Mouse (Mus musculus) Patski (cell line): ENCODE measurements around the gene Hfe2. TPM values are rescaled to one million over a fixed set of nuclear protein-coding genes. Genes with fewer than 3 reads are reported as not detected.

Source experiments
- ATAC-seq: fragments of 100-300 bp; one replicate; pipeline ENCODE4 v1.8.0; 2021
- CTCF ChIA-PET: fragments of 350-600 bp; sonication (Branson Sonifier 250); formaldehyde crosslinking; loops from one replicate; lab custom pipeline; 2022; ENCODE audit warnings: inconsistent platforms; lab: Charles Lee
- POLR2A ChIA-PET: fragments of 350-600 bp; sonication (Branson Sonifier 250); formaldehyde crosslinking; loops from one replicate; lab custom pipeline; 2022; ENCODE audit warnings: antibody characterized with exemption, inconsistent platforms; lab: Charles Lee
- DNase-seq: peaks from one replicate; pipeline ENCODE4 v3.0.0-alpha.2; 2011; ENCODE audit warnings: low read depth, low spot score
- H3K27me3 ChIP-seq: fragments of 371-371 bp; one replicate; pipeline ENCODE4 v1.5.1; 2021
- CTCF ChIP-seq: fragments of 100-300 bp; IDR thresholded peaks from one replicate; pipeline ENCODE4 v1.5.1; 2021
- in situ Hi-C: fragments of 300-500 bp; cut with MboI; formaldehyde crosslinking; loops from 3 replicates; pipeline ENCODE4 v1.11.1; 2018; ENCODE audit warnings: low pct_unique_long_range_greater_than_20kb, mixed read lengths
- polyA plus RNA-seq: library from polyadenylated mRNA; unstranded; gene quantifications from one replicate; pipeline ENCODE4 v1.2.3, GENCODE M21; 2021

The Hfe2 gene
- polyA plus RNA-seq, 1 experiment from 2014 or later = not detected

- peak; percentile 87 for TF ChIP-seq CTCF
- ATAC-seq = no peak
- DNase-seq = no peak
- no peaks in the 10 kb centered on the region for H3K27me3 ChIP-seq
- ChIA-PET CTCF (no interaction called here), POLR2A (no interaction called here)
- in situ Hi-C loops = no loop called here
Observed at GRCm38 (mm10) chr3:96497451-96498028, 27.4 kb upstream of the Hfe2 start.

- no peak for TF ChIP-seq CTCF
- H3K27me3 ChIP-seq = no peaks in the 10 kb centered on the region
- no peak for DNase-seq
- ChIA-PET POLR2A (no interaction called here), CTCF (no interaction called here)
- in situ Hi-C loops = no loop called here
- ATAC-seq = no peak
Observed at GRCm38 (mm10) chr3:96498476-96499245, 26.3 kb upstream of the Hfe2 start.

- POLR2A ChIA-PET = interaction anchor here (0.6 to 2.0 kb wide), 2 partner anchors 58 to 1342 kb away, joined by 3 to 5 read pairs; partner anchors contain the start of gene Txnip
- ATAC-seq = peak; percentile 55
- DNase-seq = peak; percentile 65
- CTCF ChIA-PET = interaction anchor here (1.2 to 3.5 kb wide), 3 partner anchors 81 to 212 kb away, joined by 3 to 10 read pairs (median 4); no protein-coding TSS in a partner anchor
- in situ Hi-C loops = loop anchor here (10.0 kb wide), 2 partner anchors 175 to 215 kb away; no protein-coding TSS in a partner anchor
- no peak for TF ChIP-seq CTCF
- H3K27me3 ChIP-seq = no peaks in the 10 kb centered on the region
Observed at GRCm38 (mm10) chr3:96499481-96500288, 25.3 kb upstream of the Hfe2 start.

- ChIA-PET CTCF (interaction anchor here (0.7 to 3.5 kb wide), 5 partner anchors 42 to 212 kb away, joined by 3 to 10 read pairs (median 4); no protein-coding TSS in a partner anchor), POLR2A (interaction anchor here (2.0 kb wide), 1 partner anchor 57 kb away, joined by 5 read pairs; the partner anchor contains the start of gene Txnip)
- no peak for TF ChIP-seq CTCF
- DNase-seq = peak; percentile 93
- in situ Hi-C loops = loop anchor here (10.0 kb wide), 2 partner anchors 175 to 215 kb away; no protein-coding TSS in a partner anchor
- H3K27me3 ChIP-seq = no peaks in the 10 kb centered on the region
- ATAC-seq = peak; percentile 55
Observed at GRCm38 (mm10) chr3:96500289-96500621, 24.7 kb upstream of the Hfe2 start.

GRCm38 (mm10) chr3:96500691-96501265, 24.2 kb upstream of the Hfe2 start:
- in situ Hi-C loops = loop anchor here (10.0 kb wide), 2 partner anchors 176 to 216 kb away; no protein-coding TSS in a partner anchor
- H3K27me3 ChIP-seq = no peaks in the 10 kb centered on the region
- CTCF ChIA-PET = interaction anchor here (0.7 to 3.5 kb wide), 8 partner anchors 15 to 213 kb away, joined by 3 to 14 read pairs (median 4); no protein-coding TSS in a partner anchor
- POLR2A ChIA-PET = interaction anchor here (0.9 to 2.0 kb wide), 3 partner anchors 14 to 222 kb away, joined by 3 to 5 read pairs (median 4); partner anchors contain the start of gene Txnip
- ATAC-seq = peak; percentile 48
- peak; percentile 79 for DNase-seq
- no peak for TF ChIP-seq CTCF

GRCm38 (mm10) chr3:96501391-96502115, 23.4 kb upstream of the Hfe2 start:
- no peak for TF ChIP-seq CTCF
- in situ Hi-C loops = loop anchor here (10.0 kb wide), 2 partner anchors 177 to 217 kb away; no protein-coding TSS in a partner anchor
- CTCF ChIA-PET = interaction anchor here (1.1 to 3.5 kb wide), 9 partner anchors 15 to 218 kb away, joined by 3 to 14 read pairs (median 7); partner anchors contain the start of gene Gm16253
- ATAC-seq = peak; percentile 8
- POLR2A ChIA-PET = interaction anchor here (0.9 to 2.0 kb wide), 4 partner anchors 14 to 222 kb away, joined by 3 to 5 read pairs (median 4); partner anchors contain the start of genes Hfe2 and Txnip
- H3K27me3 ChIP-seq = no peaks in the 10 kb centered on the region
- DNase-seq = peak; percentile 63

- DNase-seq = no peak
- CTCF ChIA-PET = interaction anchor here (0.8 to 3.5 kb wide), 17 partner anchors 14 to 233 kb away, joined by 3 to 14 read pairs (median 4); partner anchors contain the start of gene Gm16253
- no peak for TF ChIP-seq CTCF
Observed at GRCm38 (mm10) chr3:96502181-96503082, 22.5 kb upstream of the Hfe2 start.

GRCm38 (mm10) chr3:96503083-96503450, 21.9 kb upstream of the Hfe2 start:
- CTCF ChIA-PET = interaction anchor here (0.8 to 3.5 kb wide), 16 partner anchors 13 to 234 kb away, joined by 3 to 14 read pairs (median 4); partner anchors contain the start of gene Gm16253
- in situ Hi-C loops = loop anchor here (10.0 kb wide), 2 partner anchors 178 to 218 kb away; no protein-coding TSS in a partner anchor
- ATAC-seq (no peak), DNase-seq (no peak)
- POLR2A ChIA-PET = interaction anchor here (0.6 kb wide), 1 partner anchor 37 kb away, joined by 6 read pairs; no protein-coding TSS in a partner anchor
- no peaks in the 10 kb centered on the region for H3K27me3 ChIP-seq
- peak; percentile 96 for TF ChIP-seq CTCF

More at GRCm38 (mm10) chr3:96502181-96503082, 22.5 kb upstream of the Hfe2 start:
- in situ Hi-C loops = loop anchor here (10.0 kb wide), 2 partner anchors 178 to 218 kb away; no protein-coding TSS in a partner anchor
- H3K27me3 ChIP-seq = no peaks in the 10 kb centered on the region
- ATAC-seq = no peak
- POLR2A ChIA-PET = interaction anchor here (0.6 to 1.4 kb wide), 3 partner anchors 15 to 37 kb away, joined by 3 to 6 read pairs (median 4); partner anchors contain the start of gene Hfe2
